Mouse (Mus musculus) lung, postnatal 0 days (tissue): ENCODE measurements around the gene Ccdc173. TPM values are rescaled to one million over a fixed set of nuclear protein-coding genes. Genes with fewer than 3 reads are reported as not detected.
A peak's percentile ranks its signal among the peaks of the same experiment; 100 is the strongest.

ENCODE experiments used
- ATAC-seq: fragments of 200-750 bp; cut with Nextera tagmentation; 2 replicates; pipeline ENCODE4 v1.8.0; 2017; ENCODE audit warnings: moderate library complexity
- DNase-seq: peaks from one replicate; pipeline ENCODE4 v3.0.0-alpha.2; 2016; ENCODE audit warnings: low spot score
- H3K27ac ChIP-seq: fragments of 300-500 bp; sonication (generic); 2 replicates; pipeline ENCODE4 v1.5.1; 2014; ENCODE audit warnings: antibody characterized with exemption, mild to moderate bottlenecking, low read length, mixed read lengths
- H3K27me3 ChIP-seq: fragments of 300-500 bp; sonication (generic); replicated peaks from 2 replicates; pipeline ENCODE4 v1.6.1; 2014; ENCODE audit warnings: low read length, mixed read lengths; ENCODE audit not compliant: insufficient read depth
- H3K36me3 ChIP-seq: fragments of 300-500 bp; sonication (generic); 2 replicates; pipeline ENCODE4 v1.6.1; 2014; ENCODE audit warnings: low read length, mixed read lengths; ENCODE audit not compliant: insufficient read depth
- H3K4me1 ChIP-seq: fragments of 300-500 bp; sonication (generic); 2 replicates; pipeline ENCODE4 v1.6.1; 2014; ENCODE audit warnings: antibody characterized with exemption, low read depth, low read length, mixed read lengths; ENCODE audit not compliant: insufficient read depth
- H3K4me2 ChIP-seq: fragments of 300-500 bp; sonication (generic); replicated peaks from 2 replicates; pipeline ENCODE4 v1.6.1; 2014; ENCODE audit warnings: low read depth, mild to moderate bottlenecking, low read length, moderate library complexity, mixed read lengths
- H3K4me3 ChIP-seq: fragments of 300-500 bp; sonication (generic); 2 replicates; pipeline ENCODE4 v1.5.1; 2014; ENCODE audit warnings: low read depth, low read length
- H3K9ac ChIP-seq: fragments of 300-500 bp; sonication (generic); replicated peaks from 2 replicates; pipeline ENCODE4 v1.6.1; 2014; ENCODE audit warnings: low read depth, mild to moderate bottlenecking
- H3K9me3 ChIP-seq: fragments of 300-500 bp; sonication (generic); 2 replicates; pipeline ENCODE4 v1.6.1; 2016; ENCODE audit warnings: low read length, mixed read lengths
- CTCF ChIP-seq: IDR thresholded peaks from 2 replicates; pipeline ENCODE4 v1.5.1; 2016; ENCODE audit warnings: antibody characterized with exemption, mild to moderate bottlenecking
- EP300 ChIP-seq: IDR thresholded peaks from 2 replicates; pipeline ENCODE4 v1.6.1; 2016; ENCODE audit warnings: antibody characterized with exemption, mild to moderate bottlenecking, control low read depth
- WGBS: fragments of 180-500 bp; shearing (Covaris S2); extraction: QIAGEN DNeasy Blood & Tissue Kit; methylation state at CpG from one replicate; pipeline ENCODE4 v1.1.7; 2014; 5-methylcytosine and 5-hydroxymethylcytosine counted together
- polyA plus RNA-seq: library from polyadenylated mRNA; unstranded; fragments of >200 nt; fragmentation: Nextera tagmentation; extraction: Ambion mirVana; gene quantifications from 2 replicates; pipeline ENCODE4 v1.2.1, GENCODE M21; 2015

The Ccdc173 gene
- 2.3 and 2.5 TPM in 2 replicates for polyA plus RNA-seq

DNA sequence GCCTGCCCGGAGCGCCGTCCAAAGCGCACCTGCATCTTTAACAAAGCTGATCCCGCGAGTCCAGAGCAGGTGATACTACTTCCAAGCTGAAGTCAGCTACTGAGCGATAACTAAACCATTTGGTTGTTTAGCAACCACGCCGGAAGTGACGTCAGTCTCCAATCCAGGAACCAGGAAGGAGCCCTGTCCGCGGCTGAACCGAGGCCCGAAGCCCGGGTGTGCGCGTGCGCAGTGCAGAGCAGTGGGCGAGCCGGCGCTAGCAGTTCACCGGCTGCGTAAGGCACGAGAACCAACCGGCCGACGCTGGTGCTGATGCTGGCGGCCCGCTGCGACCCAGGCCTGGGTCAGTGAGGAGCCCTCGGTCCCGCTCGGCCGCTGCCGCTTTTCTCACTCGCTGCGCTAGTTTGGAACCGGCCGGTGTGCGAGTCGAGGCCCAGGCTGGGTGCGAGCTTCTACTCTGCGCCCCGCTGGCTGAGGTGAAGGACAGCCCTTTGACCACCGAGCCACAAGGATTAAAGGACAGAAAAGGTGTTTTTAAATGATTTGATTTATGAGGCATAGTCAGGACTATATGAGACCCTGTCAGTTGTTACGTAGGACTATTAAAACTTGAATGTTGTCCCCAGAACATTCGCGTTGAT is at the start of gene Ccdc173, which contains the start of gene Phospho2:
Ccdc173 (minus strand) TSS at position 147 of the 641 bp plus-strand sequence.
Phospho2 (plus strand) TSS at position 195 of the 641 bp plus-strand sequence.
- ATAC-seq (peak; percentile 97), DNase-seq (peak; percentile 99)
- H3K4me1 ChIP-seq, result peaks cover 3% of the 10 kb centered on the region; the same call in 1 of the 2 replicates
- no peaks in the 10 kb centered on the region for H3K9me3 ChIP-seq
- H3K27ac ChIP-seq, result peak within 1 kb of the TSS; percentile 85
- WGBS, result under 1% methylated on average over 48 of the region's 48 CpGs
- peak within 1 kb of the TSS; percentile 76 for H3K4me2 ChIP-seq
- peak within 1 kb of the TSS; percentile 55 for H3K9ac ChIP-seq
- peak within 1 kb of the TSS; percentile 65 for H3K4me3 ChIP-seq
- H3K36me3 ChIP-seq, result 0 out of 2 replicates have a peak, but pooled peaks cover 5% of the 10 kb centered on the region
- TF ChIP-seq CTCF, result no peak
- TF ChIP-seq EP300, result no peak
- H3K27me3 ChIP-seq, result no peaks in the 10 kb centered on the region

- H3K36me3 ChIP-seq, result no peaks in the 10 kb centered on the region
- no peaks in the 10 kb centered on the region for H3K4me1 ChIP-seq
- DNase-seq (peak; percentile 15), ATAC-seq (no peak)
- TF ChIP-seq CTCF (no peak), EP300 (no peak)
- no peak overlapping the region for H3K9ac ChIP-seq
- H3K4me2 ChIP-seq, result no peak overlapping the region
- no peak overlapping the region for H3K4me3 ChIP-seq
- no peak overlapping the region for H3K27ac ChIP-seq
- H3K27me3 ChIP-seq, result no peaks in the 10 kb centered on the region
- H3K9me3 ChIP-seq, result no peaks in the 10 kb centered on the region
These were observed 49.3 kb upstream of the Ccdc173 start for GRCm38 (mm10) chr2:69838707-69839106.

- no peak for DNase-seq
- Histone ChIP-seq H3K36me3 (no peaks in the 10 kb centered on the region), H3K4me3 (no peak overlapping the region), H3K27me3 (no peaks in the 10 kb centered on the region), H3K27ac (no peak overlapping the region), H3K4me2 (no peak overlapping the region), H3K9ac (no peak overlapping the region), H3K4me1 (no peaks in the 10 kb centered on the region), H3K9me3 (no peaks in the 10 kb centered on the region)
- ATAC-seq, result no peak
- TF ChIP-seq EP300 (no peak), CTCF (no peak; the same call in 1 of the 2 replicates)
- 45% methylated on average over 3 of the region's 3 CpGs for WGBS
These were observed 48.6 kb upstream of the Ccdc173 start for GRCm38 (mm10) chr2:69837996-69838395.

GRCm38 (mm10) chr2:69837244-69837967 is 48.0 kb upstream of the Ccdc173 start:
- Histone ChIP-seq H3K36me3 (no peaks in the 10 kb centered on the region), H3K4me3 (no peak overlapping the region), H3K4me2 (no peak overlapping the region), H3K4me1 (no peaks in the 10 kb centered on the region), H3K9ac (no peak overlapping the region), H3K27ac (no peak overlapping the region), H3K9me3 (no peaks in the 10 kb centered on the region), H3K27me3 (no peaks in the 10 kb centered on the region)
- WGBS, result 68% methylated on average over 7 of the region's 7 CpGs
- DNase-seq (no peak), ATAC-seq (no peak)
- TF ChIP-seq EP300, result no peak
- TF ChIP-seq CTCF, result no peak

- Histone ChIP-seq H3K9me3 (no peaks in the 10 kb centered on the region), H3K4me3 (no peak overlapping the region), H3K36me3 (no peaks in the 10 kb centered on the region), H3K4me2 (no peak overlapping the region), H3K27me3 (no peaks in the 10 kb centered on the region), H3K9ac (no peak overlapping the region), H3K4me1 (no peaks in the 10 kb centered on the region), H3K27ac (no peak overlapping the region)
- WGBS, result 86% methylated on average over 8 of the region's 8 CpGs
- DNase-seq (no peak), ATAC-seq (no peak)
- TF ChIP-seq EP300 (no peak), CTCF (no peak)
These were observed 40.7 kb upstream of the Ccdc173 start for GRCm38 (mm10) chr2:69830116-69830515.

GRCm38 (mm10) chr2:69829680-69830079 is 40.3 kb upstream of the Ccdc173 start:
- no peak for DNase-seq
- Histone ChIP-seq H3K27ac (no peak overlapping the region), H3K4me1 (no peaks in the 10 kb centered on the region), H3K4me3 (no peak overlapping the region), H3K9me3 (no peaks in the 10 kb centered on the region), H3K36me3 (no peaks in the 10 kb centered on the region), H3K4me2 (no peak overlapping the region), H3K9ac (no peak overlapping the region), H3K27me3 (no peaks in the 10 kb centered on the region)
- WGBS, result 70% methylated on average over 2 of the region's 2 CpGs
- no peak for ATAC-seq
- TF ChIP-seq EP300 (no peak), CTCF (no peak)
